Mouse (Mus musculus): ENCODE results near the gene R3hdml. TPM values are rescaled to one million over a fixed set of nuclear protein-coding genes. Genes with fewer than 3 reads are reported as not detected.

The R3hdml gene
- polyA plus RNA-seq, 1 experiment from 2014 or later = 0.20 TPM

- H3K9me3 ChIP-seq = no peaks in the 10 kb centered on the region
- H3K36me3 ChIP-seq = peaks cover 8% of the 10 kb centered on the region; the same call in 1 of the 2 replicates
- no peak for DNase-seq (ENCODE audit: low spot score)
- H3K4me3 ChIP-seq = 0 out of 2 replicates have a peak overlapping the region, but pooled peaks have one; percentile 0
- H3K27ac ChIP-seq = peak overlapping the region; percentile 83; the same call in 1 of the 2 replicates
- WGBS = 55% methylated on average over 11 of the region's 11 CpGs
- H3K4me1 ChIP-seq = peaks cover 64% of the 10 kb centered on the region
- peaks cover 27% of the 10 kb centered on the region for H3K27me3 ChIP-seq (ENCODE audit: insufficient read depth, poor library complexity, severe bottlenecking)
Observed at GRCm38 (mm10) chr2:163462801-163463200, 29.3 kb upstream of the R3hdml start.

DNA sequence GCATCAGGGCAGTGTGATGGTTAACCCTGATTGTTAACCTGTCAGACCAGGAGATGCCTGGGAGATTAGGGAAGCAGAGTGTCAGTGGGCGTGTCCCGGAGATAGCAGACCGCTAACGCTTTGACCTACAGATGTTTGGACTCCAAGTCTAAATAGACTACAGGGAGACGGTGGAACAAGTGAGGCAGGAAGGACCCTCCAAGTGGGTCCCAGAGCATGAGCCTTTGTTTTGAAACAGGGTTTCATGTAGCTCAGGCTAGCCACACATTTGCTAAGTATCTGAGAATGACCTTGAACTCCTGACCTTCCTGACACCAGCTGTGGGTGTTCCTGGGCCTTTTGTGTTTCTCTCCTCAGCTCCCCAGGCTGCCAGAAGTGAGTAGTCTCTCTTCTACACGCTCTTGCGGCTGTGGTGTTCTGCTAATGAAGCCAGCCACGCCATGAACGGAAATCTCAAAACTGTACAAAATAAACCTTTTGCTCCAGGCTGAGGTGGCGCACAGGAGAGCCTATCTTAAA is 28.8 kb upstream of the R3hdml start:
- 48% methylated on average over 10 of the region's 10 CpGs for WGBS
- Histone ChIP-seq H3K9me3 (no peaks in the 10 kb centered on the region), H3K36me3 (peaks cover 12% of the 10 kb centered on the region), H3K4me1 (peaks cover 60% of the 10 kb centered on the region), H3K27ac (peak overlapping the region; percentile 83), H3K4me3 (no peak overlapping the region), H3K27me3 (ENCODE audit: insufficient read depth, poor library complexity, severe bottlenecking) (peaks cover 21% of the 10 kb centered on the region)
- no peak for DNase-seq (ENCODE audit: low spot score)

DNA sequence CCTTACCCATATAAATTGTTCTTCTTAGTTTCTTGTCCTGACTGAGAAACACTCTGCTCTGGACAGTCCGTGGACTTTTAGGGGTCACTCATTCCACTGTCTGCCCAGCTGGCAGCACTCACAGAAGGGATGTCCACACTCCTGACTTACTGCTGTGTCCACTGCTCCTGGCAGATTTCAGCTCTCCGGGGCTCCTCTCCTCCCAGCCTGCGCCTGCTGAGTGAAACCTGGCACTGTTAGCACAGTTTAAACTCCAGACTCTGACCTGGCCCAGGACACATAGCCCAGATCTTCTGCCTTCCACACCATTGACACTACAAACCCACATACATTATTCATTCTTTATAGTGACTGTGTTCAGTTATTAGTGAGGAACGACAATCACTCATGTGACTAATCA is 28.1 kb upstream of the R3hdml start:
- peaks cover 19% of the 10 kb centered on the region for H3K36me3 ChIP-seq
- WGBS = 48% methylated on average over 4 of the region's 4 CpGs
- no peak for DNase-seq (ENCODE audit: low spot score)
- H3K4me1 ChIP-seq = peaks cover 53% of the 10 kb centered on the region
- no peaks in the 10 kb centered on the region for H3K9me3 ChIP-seq
- peak overlapping the region; percentile 83 for H3K27ac ChIP-seq
- peaks cover 15% of the 10 kb centered on the region for H3K27me3 ChIP-seq (ENCODE audit: insufficient read depth, poor library complexity, severe bottlenecking)
- H3K4me3 ChIP-seq = no peak overlapping the region

DNA sequence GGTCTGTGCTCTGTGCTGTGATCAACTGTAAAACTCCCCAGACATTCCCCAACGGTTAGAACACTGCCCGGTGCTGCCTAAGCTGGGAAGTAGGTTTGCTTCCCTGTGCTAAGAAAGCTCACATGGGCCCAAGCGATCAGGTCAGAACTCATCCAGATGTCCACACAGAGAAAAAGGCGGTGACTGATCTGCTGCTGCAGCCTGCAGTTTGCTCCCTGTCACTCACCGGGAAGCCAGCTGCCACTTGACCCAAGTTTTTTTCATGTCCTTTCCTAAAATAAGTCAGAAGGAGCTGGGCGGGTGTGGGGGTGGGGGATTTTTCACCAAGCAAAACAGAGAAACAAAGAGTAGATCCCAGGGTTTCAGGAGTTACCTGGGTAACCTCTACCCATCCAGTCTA is 27.6 kb upstream of the R3hdml start:
- peaks cover 48% of the 10 kb centered on the region for H3K4me1 ChIP-seq
- H3K27ac ChIP-seq = peak overlapping the region; percentile 83
- WGBS = 26% methylated on average over 6 of the region's 6 CpGs
- peak; percentile 85 for DNase-seq (ENCODE audit: low spot score)
- 0 out of 2 replicates have a peak overlapping the region, but pooled peaks have one; percentile 25 for H3K4me3 ChIP-seq
- H3K27me3 ChIP-seq (ENCODE audit: insufficient read depth, poor library complexity, severe bottlenecking) = peaks cover 10% of the 10 kb centered on the region; the same call in 1 of the 2 replicates
- peaks cover 24% of the 10 kb centered on the region for H3K36me3 ChIP-seq
- no peaks in the 10 kb centered on the region for H3K9me3 ChIP-seq

- no peak overlapping the region for H3K27ac ChIP-seq
- no peaks in the 10 kb centered on the region for H3K9me3 ChIP-seq
- 64% methylated on average over 8 of the region's 8 CpGs for WGBS
- H3K27me3 ChIP-seq (ENCODE audit: insufficient read depth, poor library complexity, severe bottlenecking) = no peaks in the 10 kb centered on the region
- H3K4me1 ChIP-seq = peaks cover 55% of the 10 kb centered on the region
- DNase-seq (ENCODE audit: low spot score) = no peak
- H3K36me3 ChIP-seq = peaks cover 28% of the 10 kb centered on the region
- no peak overlapping the region for H3K4me3 ChIP-seq
Observed at GRCm38 (mm10) chr2:163466771-163467170, 25.3 kb upstream of the R3hdml start.

- no peaks in the 10 kb centered on the region for H3K9me3 ChIP-seq
- 68% methylated on average over 6 of the region's 6 CpGs for WGBS
- no peak overlapping the region for H3K4me3 ChIP-seq
- H3K27me3 ChIP-seq (ENCODE audit: insufficient read depth, poor library complexity, severe bottlenecking) = no peaks in the 10 kb centered on the region
- peaks cover 28% of the 10 kb centered on the region for H3K36me3 ChIP-seq
- peaks cover 58% of the 10 kb centered on the region for H3K4me1 ChIP-seq
- no peak for DNase-seq (ENCODE audit: low spot score)
- H3K27ac ChIP-seq = no peak overlapping the region
Observed at GRCm38 (mm10) chr2:163467585-163467984, 24.5 kb upstream of the R3hdml start.

- Histone ChIP-seq H3K27ac (no peak overlapping the region), H3K9me3 (no peaks in the 10 kb centered on the region), H3K36me3 (peaks cover 28% of the 10 kb centered on the region), H3K27me3 (ENCODE audit: insufficient read depth, poor library complexity, severe bottlenecking) (no peaks in the 10 kb centered on the region), H3K4me1 (peaks cover 46% of the 10 kb centered on the region), H3K4me3 (no peak overlapping the region)
- DNase-seq (ENCODE audit: low spot score) = no peak
- 86% methylated on average over 6 of the region's 6 CpGs for WGBS
Observed at GRCm38 (mm10) chr2:163468866-163469265, 23.3 kb upstream of the R3hdml start.

DNA sequence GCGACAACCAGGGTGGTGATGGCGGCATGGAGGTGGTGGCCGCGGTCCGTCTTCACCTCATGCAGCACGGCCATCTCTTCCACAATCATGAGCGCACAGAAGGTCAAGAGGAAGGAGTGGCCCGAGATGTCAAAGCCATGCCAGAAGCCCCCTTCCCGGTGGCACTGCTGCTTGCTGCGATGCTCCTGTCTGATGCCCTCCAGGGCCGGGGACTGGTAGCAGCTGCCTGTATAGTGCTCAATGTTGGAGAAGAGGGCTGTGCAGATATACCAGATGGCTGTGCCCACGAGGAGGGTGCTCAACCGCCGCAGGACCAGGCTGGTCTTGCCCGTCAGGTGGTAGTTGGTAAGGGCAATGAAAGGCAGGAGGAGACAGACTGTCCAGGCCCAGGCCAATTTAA is 22.4 kb upstream of the R3hdml start:
- Histone ChIP-seq H3K4me1 (peaks cover 38% of the 10 kb centered on the region), H3K36me3 (peaks cover 28% of the 10 kb centered on the region), H3K9me3 (no peaks in the 10 kb centered on the region), H3K27ac (no peak overlapping the region), H3K27me3 (ENCODE audit: insufficient read depth, poor library complexity, severe bottlenecking) (no peaks in the 10 kb centered on the region), H3K4me3 (no peak overlapping the region)
- 91% methylated on average over 15 of the region's 15 CpGs for WGBS
- DNase-seq (ENCODE audit: low spot score) = no peak

DNA sequence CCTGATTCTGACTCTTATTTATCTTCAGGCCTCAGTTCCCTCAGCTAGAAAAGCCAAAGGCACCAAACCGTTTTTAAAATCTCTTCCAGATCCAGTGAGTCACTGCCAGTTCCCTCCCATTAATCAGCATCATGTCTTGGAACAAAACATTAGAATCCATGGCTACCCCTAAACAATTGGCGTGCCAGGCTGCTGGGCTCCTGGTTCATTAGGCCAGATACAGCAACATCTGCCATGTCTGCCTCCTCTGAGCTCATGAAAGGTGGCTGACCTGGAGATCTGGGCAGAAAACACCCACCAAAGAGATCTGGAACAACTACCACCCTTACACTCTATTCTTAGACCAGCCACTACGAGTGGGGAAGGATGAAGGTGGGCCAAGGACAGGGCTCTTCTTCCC is 21.0 kb upstream of the R3hdml start:
- WGBS = 69% methylated on average over 3 of the region's 3 CpGs
- Histone ChIP-seq H3K36me3 (peaks cover 28% of the 10 kb centered on the region), H3K9me3 (no peaks in the 10 kb centered on the region), H3K4me3 (peak overlapping the region; percentile 97; the same call in 1 of the 2 replicates), H3K27me3 (ENCODE audit: insufficient read depth, poor library complexity, severe bottlenecking) (no peaks in the 10 kb centered on the region), H3K4me1 (peaks cover 24% of the 10 kb centered on the region), H3K27ac (no peak overlapping the region)
- no peak for DNase-seq (ENCODE audit: low spot score)

- 4% methylated on average over 36 of the region's 36 CpGs for WGBS
- Histone ChIP-seq H3K27me3 (ENCODE audit: insufficient read depth, poor library complexity, severe bottlenecking) (no peaks in the 10 kb centered on the region), H3K36me3 (peaks cover 25% of the 10 kb centered on the region), H3K4me3 (peak overlapping the region; percentile 97), H3K4me1 (peaks cover 18% of the 10 kb centered on the region), H3K27ac (peak overlapping the region; percentile 94), H3K9me3 (no peaks in the 10 kb centered on the region)
- DNase-seq (ENCODE audit: low spot score) = no peak
Observed at GRCm38 (mm10) chr2:163471710-163472465, 20.2 kb upstream of the R3hdml start.

DNA sequence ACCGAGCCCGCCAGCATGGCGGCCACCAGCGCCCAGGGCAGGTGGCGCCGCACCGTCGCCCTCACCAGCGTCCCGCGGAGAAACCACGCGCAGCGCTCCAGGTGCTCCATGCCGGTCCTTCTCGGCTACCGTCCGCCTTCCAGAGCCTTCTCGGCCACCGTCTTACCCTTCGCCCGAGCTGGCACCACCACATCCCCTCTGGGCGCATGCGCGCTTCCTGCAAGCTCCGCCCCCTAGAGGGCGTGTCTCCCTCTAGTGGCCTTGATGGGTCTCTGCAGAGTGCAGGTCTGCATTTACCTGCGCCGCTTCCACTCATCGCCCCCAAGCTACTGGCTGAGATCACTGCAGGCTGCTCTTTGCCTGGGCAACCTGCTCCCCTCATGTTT is 19.7 kb upstream of the R3hdml start, which contains the start of gene Fitm2:
TSS of gene Fitm2 (minus strand) at position 164 of the 386 bp plus-strand sequence.
- WGBS = 0% methylated on average over 30 of the region's 30 CpGs
- H3K27ac ChIP-seq = peak within 1 kb of the TSS; percentile 94
- DNase-seq (ENCODE audit: low spot score) = peak; percentile 97

DNA sequence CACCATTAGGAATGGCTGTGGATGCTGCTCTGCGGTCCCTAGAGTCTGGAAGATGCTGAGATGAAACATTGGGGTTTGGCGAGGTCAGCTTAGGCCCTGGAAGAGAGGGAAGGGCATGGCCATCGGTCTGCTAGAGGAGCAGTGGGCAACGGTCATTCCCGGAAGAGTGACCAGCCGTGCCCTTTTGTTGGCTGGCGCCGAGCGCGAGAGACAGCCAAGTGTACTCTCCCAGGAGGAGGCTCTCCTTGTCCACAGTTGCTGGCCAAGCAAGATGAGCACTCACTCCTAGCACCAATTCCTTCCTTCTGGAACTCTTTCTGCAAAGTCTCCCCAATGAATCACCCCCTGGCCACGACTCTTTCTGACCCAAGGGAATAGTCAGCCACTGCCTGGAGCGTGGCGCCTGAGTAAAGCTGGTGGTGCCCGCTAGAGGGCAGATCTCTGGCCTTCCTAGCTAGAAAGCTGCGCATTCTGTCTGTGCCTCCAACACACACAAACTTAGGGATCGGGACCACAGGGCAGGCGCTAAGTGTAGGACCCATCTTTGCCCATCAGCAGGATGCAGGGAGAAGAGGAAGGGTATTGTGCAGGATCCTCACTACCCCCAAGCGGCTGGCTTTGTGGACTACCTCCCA is 11.8 kb upstream of the R3hdml start:
- DNase-seq (ENCODE audit: low spot score) = no peak
- 46% methylated on average over 18 of the region's 18 CpGs for WGBS
- peaks cover 14% of the 10 kb centered on the region for H3K4me1 ChIP-seq

More for the DNA sequence above, 19.7 kb upstream of the R3hdml start, which contains the start of gene Fitm2:
- Histone ChIP-seq H3K4me3 (peak within 1 kb of the TSS; percentile 97), H3K9me3 (no peaks in the 10 kb centered on the region), H3K27me3 (ENCODE audit: insufficient read depth, poor library complexity, severe bottlenecking) (no peaks in the 10 kb centered on the region), H3K36me3 (peaks cover 24% of the 10 kb centered on the region), H3K4me1 (peaks cover 16% of the 10 kb centered on the region)

DNA sequence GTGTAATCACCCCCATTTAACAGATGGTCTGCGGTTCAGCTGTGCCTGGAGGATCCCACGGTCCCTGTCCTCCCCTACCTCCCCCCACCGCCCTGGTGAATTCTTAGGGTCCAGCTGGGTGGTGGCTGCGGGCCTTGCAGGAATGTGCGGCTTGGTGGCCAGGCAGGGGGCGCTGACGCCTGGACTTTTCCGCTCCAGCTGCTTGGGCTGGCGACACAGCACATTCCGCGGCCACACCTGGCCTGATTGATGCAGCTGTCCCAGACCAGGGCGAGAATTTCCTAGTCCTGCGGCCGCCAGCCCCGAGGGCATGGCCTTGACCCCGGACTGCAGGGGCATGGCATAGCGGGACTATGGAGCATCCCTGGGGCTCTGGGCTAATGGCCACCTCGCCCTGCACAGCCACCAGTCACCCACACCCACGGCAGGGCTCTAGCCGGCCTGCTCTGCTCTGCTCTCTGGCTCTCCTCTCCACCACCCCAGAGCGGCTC is 10.5 kb upstream of the R3hdml start:
- H3K27ac ChIP-seq = no peak overlapping the region
- whole genome bisulfite sequencing = 2% methylated on average over 21 of the region's 21 CpGs

More for the DNA sequence above, 11.8 kb upstream of the R3hdml start:
- Histone ChIP-seq H3K9me3 (no peaks in the 10 kb centered on the region), H3K27ac (no peak overlapping the region), H3K27me3 (ENCODE audit: insufficient read depth, poor library complexity, severe bottlenecking) (peaks cover 36% of the 10 kb centered on the region), H3K4me3 (no peak overlapping the region), H3K36me3 (no peaks in the 10 kb centered on the region)

More for the DNA sequence above, 10.5 kb upstream of the R3hdml start:
- peaks cover 36% of the 10 kb centered on the region for H3K27me3 ChIP-seq (ENCODE audit: insufficient read depth, poor library complexity, severe bottlenecking)
- H3K9me3 ChIP-seq = no peaks in the 10 kb centered on the region
- no peaks in the 10 kb centered on the region for H3K36me3 ChIP-seq
- H3K4me1 ChIP-seq = peaks cover 14% of the 10 kb centered on the region
- peak overlapping the region; percentile 50 for H3K4me3 ChIP-seq
- no peak for DNase-seq (ENCODE audit: low spot score)
